In genomic region chr11:68386589-68387440, GRCm38 (mm10) we compare ENCODE assay signal across 1 mouse cellular context.
TF ChIP-seq lines count a peak whose summit lies in the region.

No protein-coding gene starts in this region.

TF ChIP-seq in CH12.LX, 34 proteins besides CTCF, POLR2A, EP300 and RAD21 (continued from another document):
- TF ChIP-seq KAT2A (IDR thresholded peaks at IDR 0.05; ENCODE audit: insufficient replicate concordance, low read length) = no peak
